Comparison of ENCODE assay signal across 26 mouse cellular contexts in genomic region chr6:143412721-143413120, GRCm38 (mm10).
"Had no signal": no experiment of that assay in that cellular context is flagged by ENCODE, and none has a peak within 500 bp of the region (broad histone marks: within the 10 kb centered on the region; RNA-seq: fewer than 3 reads in every experiment).

No protein-coding gene starts in this region.

- H3K27ac ChIP-seq: gastrocnemius, adult 2 months; heart, adult 2 months; heart, embryonic 13.5 days; heart, embryonic 15.5 days; hindbrain, embryonic 10.5 days; hindbrain, embryonic 12.5 days; hindbrain, embryonic 14.5 days; layer of hippocampus, adult 2 months; left cerebral cortex, adult 2 months; limb, embryonic 10.5 days; limb, embryonic 12.5 days had no signal

- H3K9me3 ChIP-seq: heart, embryonic 15.5 days; hindbrain, embryonic 12.5 days; limb, embryonic 10.5 days had no signal

- H3K4me2 ChIP-seq: heart, embryonic 11.5 days; heart, embryonic 13.5 days; heart, embryonic 15.5 days; hindbrain, embryonic 12.5 days; hindbrain, embryonic 14.5 days; limb, embryonic 12.5 days had no signal

- H3K4me3 ChIP-seq: gastrocnemius, adult 2 months; heart, adult 2 months; heart, embryonic 13.5 days; heart, embryonic 15.5 days; hindbrain, embryonic 10.5 days; hindbrain, embryonic 12.5 days; layer of hippocampus, adult 2 months; left cerebral cortex, adult 2 months; limb, embryonic 10.5 days; limb, embryonic 12.5 days had no signal

- H3K27me3 ChIP-seq: heart, embryonic 13.5 days; heart, embryonic 15.5 days; hindbrain, embryonic 12.5 days; limb, embryonic 12.5 days had no signal

- H3K9ac ChIP-seq: heart, embryonic 13.5 days; heart, embryonic 15.5 days; hindbrain, embryonic 12.5 days; hindbrain, embryonic 14.5 days; limb, embryonic 12.5 days had no signal

- H3K36me3 ChIP-seq: heart, embryonic 13.5 days; heart, embryonic 15.5 days; hindbrain, embryonic 10.5 days; hindbrain, embryonic 12.5 days; limb, embryonic 10.5 days; limb, embryonic 12.5 days had no signal

- DNase-seq: gastrocnemius, adult 2 months; gastrocnemius, postnatal 10 days; gastrocnemius, postnatal 25 days; heart, adult 2 months; heart, postnatal 14 days; heart, postnatal 4 days; kidney, adult 18-20 months; kidney, adult 8-10 months; kidney, postnatal 10 days; kidney, postnatal 25 days; kidney, postnatal 4 days; liver had no signal

- H3K4me1 ChIP-seq: heart, embryonic 13.5 days; heart, embryonic 15.5 days; hindbrain, embryonic 10.5 days; hindbrain, embryonic 12.5 days; limb, embryonic 10.5 days; limb, embryonic 12.5 days had no signal

- ATAC-seq: forebrain, embryonic 16.5 days; hindbrain, embryonic 16.5 days; inflammation-experienced regulatory T-cells, adult 6 months; intestine, postnatal 0 days had no signal
